Mouse (Mus musculus) liver (tissue): ENCODE measurements around the gene Myt1l.

Experiments
- DNase-seq: peaks from one replicate; pipeline ENCODE4 v3.0.0-alpha.2; 2020; ENCODE audit warnings: mixed read lengths

Myt1l gene

GRCm38 (mm10) chr12:29569311-29569710 lies 41.1 kb downstream of the Myt1l start:
- DNase-seq: no peak

GRCm38 (mm10) chr12:29570351-29570750 lies 42.2 kb downstream of the Myt1l start:
- no peak for DNase-seq

DNA sequence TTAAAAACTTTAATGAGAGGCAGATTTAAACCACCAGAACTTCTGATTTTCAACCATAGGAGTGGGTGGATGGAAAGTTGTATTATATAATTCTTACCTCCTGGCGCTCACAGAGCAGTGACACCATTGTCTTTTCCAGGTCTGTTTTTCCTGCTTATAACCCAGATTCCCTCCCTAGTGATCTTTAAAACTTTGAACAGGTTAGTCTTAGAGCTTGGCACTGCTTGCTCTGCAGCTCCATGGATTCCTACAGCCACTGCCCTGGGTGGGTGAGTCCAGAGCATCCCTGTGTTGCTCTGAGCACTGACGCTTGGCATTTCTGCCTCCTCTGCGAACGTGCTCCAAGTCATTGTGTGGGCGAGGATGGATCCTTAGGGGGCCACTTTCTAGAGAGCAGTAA lies 43.4 kb downstream of the Myt1l start:
- DNase-seq: no peak

DNA sequence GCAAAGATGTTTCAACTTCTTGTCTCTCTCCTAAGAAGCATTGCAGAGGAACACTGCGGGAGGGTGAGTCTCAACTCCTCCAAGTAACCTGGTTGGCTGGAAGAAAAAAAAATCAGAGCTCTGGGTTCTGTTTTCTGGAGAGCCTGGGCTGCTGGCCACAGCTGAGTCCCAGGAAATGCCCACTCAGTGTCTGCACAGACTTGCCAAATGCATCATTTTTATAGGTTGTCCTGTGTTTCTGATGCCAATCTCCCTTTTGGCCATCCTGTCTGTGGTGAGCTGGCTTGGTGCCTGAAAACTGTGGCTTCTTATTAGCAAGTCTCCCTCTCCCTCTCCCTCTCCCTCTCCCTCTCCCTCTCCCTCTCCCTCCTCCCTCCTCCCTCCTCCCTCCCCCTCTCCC lies 65.6 kb downstream of the Myt1l start:
- DNase-seq: no peak

- DNase-seq: no peak
These were observed 71.7 kb downstream of the Myt1l start for GRCm38 (mm10) chr12:29599916-29600315.

- no peak for DNase-seq
These were observed 73.0 kb downstream of the Myt1l start for GRCm38 (mm10) chr12:29601223-29601622.

DNA sequence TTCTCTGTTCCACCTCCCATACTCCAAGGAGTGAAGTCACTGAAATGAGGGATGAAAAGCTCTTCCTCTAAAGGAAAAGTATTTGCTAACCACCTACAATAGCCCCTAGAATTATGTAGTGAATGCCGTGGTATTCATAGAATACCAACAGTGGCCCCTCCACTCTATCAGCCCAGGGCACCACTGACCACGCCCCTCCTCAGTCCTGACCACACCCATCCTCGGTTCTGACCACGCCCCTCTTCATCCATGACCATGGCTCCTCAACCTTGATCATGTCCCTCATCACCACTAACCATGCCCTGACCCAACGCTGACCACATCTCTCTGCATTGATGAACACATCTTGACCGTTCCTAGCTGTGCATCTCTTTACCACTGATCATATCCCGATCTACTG lies 76.5 kb downstream of the Myt1l start:
- no peak for DNase-seq

DNA sequence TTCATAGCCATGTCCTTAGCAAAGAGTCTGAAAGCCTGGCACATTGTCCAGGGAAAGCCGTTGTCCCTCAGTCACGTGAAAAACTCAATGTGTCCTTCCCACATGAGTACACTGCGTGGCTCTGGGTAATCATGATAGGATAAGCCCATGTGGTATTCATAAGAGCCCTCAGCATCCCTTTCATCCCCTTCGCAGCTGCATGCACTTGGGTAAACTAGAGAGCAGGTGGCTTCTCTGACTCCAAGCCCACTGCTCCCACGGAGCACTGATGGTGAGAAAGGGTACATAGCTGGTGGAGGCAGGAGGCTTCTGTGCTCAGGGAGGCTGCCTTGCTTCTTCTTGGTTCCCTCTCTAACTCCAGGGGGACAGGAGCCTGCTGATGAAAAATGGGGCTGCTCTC lies 76.9 kb downstream of the Myt1l start:
- no peak for DNase-seq

DNA sequence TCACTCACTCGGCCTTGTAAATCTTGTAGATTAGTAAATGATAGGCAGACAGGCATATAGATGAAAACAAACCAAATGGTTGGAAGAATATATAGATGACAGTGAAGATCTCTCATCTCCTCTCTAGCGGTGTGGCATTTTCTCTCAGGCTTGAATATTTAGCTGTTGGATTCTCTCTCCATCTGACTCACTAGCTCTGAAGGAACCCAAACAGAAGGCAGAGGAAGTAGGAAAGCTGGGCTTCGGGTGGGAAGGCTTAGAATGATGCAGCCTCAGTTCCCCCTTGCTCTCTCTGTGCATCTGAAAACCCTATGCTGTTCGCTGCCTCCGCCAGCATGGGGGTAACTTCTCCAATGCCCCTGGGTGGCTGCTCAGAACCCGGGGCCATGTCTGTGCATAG lies 78.0 kb downstream of the Myt1l start:
- no peak for DNase-seq

- no peak for DNase-seq
These were observed 89.6 kb downstream of the Myt1l start for GRCm38 (mm10) chr12:29617746-29618145.

DNA sequence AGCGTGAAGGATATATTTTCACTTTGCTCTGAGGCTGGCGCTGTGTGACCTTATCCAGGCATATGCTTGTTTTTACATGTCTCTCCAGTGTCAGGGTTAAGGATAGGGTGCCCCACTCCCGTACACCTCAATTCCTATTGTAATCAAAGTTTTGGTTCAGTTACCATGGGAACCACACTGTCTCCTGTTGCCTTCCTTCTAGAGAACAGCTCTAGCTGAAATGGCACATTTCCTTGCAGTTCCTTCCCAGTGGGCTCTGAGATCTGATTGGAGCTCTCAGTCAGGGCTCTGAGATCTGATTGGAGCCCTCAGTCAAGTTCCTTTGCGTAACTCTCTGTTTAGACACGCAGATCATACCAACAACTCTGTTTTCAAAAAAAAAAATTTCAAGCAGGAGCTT lies 93.3 kb downstream of the Myt1l start:
- no peak for DNase-seq

DNA sequence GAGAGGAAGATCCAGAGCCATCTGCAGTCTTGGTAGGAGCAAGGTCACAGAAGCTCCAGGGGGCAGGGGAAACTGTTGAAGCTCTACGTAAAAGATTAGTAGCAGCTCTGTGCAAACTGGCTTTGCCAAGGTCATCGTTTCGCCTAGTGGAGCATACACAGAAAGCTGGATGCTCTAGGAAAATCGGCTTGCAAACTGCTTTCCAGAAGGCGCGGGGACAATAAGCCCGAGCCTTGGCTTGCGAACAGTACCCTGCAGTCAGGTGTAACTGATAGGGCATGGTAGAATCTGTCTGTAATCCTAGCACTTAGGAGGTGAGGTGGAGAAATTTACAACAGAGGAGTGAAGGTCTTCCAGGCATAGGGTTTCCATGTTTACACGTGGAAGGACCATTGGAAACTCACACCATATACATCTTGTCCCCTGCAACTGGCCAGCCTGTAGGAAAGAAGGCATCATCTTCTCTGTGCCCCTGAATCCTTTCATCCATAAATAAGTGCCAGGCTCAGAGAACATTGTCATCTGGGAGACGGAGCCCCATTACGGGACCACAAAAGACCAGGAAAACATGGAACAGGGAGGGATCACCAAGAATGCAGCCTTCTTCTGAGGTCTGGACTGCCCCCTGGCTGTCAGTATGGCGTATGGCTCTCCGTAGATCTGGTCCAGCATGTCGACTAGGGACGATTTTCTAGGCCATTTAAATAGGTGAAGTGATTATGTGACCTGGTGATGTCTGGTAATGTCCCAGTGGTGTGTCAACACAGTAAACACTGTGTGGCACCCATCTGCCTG lies 100.0 kb downstream of the Myt1l start:
- no peak for DNase-seq

GRCm38 (mm10) chr12:29629875-29630538 lies 101.8 kb downstream of the Myt1l start:
- DNase-seq: no peak

GRCm38 (mm10) chr12:29634509-29634908 lies 106.3 kb downstream of the Myt1l start:
- no peak for DNase-seq

DNA sequence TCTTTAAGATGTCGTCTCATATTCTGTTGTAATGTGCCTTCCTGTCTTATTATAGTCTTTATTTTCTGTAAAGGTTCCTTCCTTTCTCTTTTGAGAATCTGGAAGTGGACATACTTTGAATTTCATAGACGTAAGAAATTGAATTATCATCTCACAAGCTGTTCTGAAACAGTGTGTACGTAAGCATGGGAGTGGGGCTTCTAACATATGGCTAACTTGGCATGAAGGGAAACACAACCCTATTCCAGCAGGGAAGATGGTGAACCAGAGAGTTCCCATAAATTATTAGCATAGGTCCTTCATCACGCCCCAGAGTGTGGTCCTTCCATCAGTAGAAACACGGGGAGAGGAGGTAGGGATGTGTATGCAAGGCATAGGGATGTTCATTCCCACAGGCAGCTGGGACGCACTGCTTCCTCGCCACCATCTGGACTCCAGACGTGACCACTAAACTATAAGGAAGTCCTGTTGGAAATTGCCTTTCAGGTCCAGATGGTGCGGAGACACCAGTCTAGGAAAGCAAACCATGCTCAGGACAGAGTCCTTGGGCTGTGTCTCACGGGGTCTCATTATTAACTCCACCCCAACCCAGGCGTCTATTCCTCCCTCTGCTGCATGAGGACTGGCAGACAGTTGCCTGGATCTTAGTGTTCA lies 111.5 kb downstream of the Myt1l start:
- DNase-seq: no peak

DNA sequence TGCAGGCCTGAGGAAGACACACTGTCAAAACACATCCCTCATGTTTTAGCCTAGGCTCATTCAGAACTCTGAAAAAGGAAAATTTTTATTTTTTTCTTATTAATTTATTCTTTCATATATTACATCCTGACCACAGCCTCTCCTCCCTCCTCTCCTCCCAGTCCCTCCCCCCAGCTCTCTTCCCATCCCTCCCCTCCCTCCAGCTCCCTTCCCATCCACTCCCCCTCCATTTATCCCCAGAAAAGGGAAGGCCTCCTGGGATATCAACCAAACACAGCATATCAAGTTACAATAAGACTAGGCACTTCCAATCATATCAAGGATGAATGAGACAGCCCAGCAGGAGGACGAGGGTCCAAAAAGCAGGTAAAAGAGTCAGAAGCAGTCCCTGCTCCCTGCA lies 112.0 kb downstream of the Myt1l start:
- no peak for DNase-seq

GRCm38 (mm10) chr12:29642915-29643314 lies 114.7 kb downstream of the Myt1l start:
- DNase-seq: no peak

- no peak for DNase-seq
These were observed 115.9 kb downstream of the Myt1l start for GRCm38 (mm10) chr12:29644091-29644490.

- DNase-seq: no peak
These were observed 116.5 kb downstream of the Myt1l start for GRCm38 (mm10) chr12:29644721-29645120.

- DNase-seq: no peak
These were observed 121.4 kb downstream of the Myt1l start for GRCm38 (mm10) chr12:29649510-29650152.

GRCm38 (mm10) chr12:29652516-29652915 lies 124.3 kb downstream of the Myt1l start:
- no peak for DNase-seq

- no peak for DNase-seq
These were observed 127.0 kb downstream of the Myt1l start for GRCm38 (mm10) chr12:29655197-29655632.

DNA sequence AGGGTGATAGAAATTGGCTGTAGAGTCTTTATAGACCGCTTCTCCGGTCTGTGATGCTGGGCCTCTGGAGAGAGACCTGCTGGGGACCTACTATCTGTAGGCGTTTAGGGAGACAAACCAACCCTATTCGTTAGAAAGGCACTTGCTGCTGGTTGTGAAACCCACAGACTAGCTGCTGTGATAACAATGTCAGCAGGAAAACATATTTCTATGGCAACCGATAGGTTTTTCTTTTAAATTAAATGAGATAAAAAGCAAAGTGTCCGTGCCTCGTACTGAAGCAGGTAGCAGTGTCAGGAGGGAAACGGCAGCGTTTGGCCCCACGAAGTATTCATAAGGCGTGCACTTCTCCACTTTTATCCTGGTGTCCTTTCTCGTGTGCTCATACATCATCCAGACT lies 127.5 kb downstream of the Myt1l start:
- DNase-seq: no peak
